Mouse (Mus musculus): ENCODE data around the gene Tbx19. TPM values are rescaled to one million over a fixed set of nuclear protein-coding genes. Genes with fewer than 3 reads are reported as not detected.

Gene Tbx19
- total RNA-seq, 4 experiments from 2014 or later = not detected

DNA sequence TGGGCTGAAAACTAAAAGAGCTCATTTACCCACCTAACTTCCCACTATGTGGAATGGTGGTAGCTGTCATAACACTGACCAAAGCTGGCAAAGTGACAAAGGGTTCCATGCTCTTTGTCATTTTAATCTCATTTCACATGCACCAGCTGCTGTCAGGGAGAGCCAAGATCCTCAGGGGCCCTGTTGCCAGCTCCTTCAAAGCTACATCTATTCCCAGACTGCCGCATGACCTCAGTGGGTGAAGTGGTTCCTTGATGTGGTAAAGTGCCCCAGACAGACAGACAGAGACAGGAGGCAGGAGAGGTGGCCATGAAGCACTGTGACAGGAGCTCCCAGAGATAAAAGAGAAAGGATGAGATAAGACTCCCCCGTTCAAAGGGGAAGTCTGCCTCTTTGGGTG, 49.9 kb downstream of the Tbx19 start:
- no peak for DNase-seq

DNA sequence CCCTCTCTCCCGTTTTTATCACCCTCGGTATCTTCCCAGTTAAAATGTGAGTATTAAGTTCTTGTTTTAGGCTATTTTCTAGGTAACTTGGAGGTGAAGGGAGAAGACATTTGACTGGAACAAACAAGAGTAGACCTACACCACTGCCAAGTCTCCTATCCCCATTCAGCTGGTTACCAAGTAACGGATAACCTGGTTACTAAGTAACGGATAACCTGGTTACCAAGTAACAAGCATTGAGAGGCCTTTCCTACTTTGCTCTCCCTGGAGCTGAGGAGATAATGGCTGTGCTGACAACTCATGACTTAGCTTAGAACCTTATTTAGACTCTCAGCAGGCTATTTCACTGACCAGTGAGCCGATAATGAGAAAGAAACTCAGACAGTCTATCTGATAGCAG, 51.4 kb downstream of the Tbx19 start:
- DNase-seq = no peak

GRCm38 (mm10) chr1:165108477-165108876, 52.1 kb downstream of the Tbx19 start:
- no peak for DNase-seq

DNA sequence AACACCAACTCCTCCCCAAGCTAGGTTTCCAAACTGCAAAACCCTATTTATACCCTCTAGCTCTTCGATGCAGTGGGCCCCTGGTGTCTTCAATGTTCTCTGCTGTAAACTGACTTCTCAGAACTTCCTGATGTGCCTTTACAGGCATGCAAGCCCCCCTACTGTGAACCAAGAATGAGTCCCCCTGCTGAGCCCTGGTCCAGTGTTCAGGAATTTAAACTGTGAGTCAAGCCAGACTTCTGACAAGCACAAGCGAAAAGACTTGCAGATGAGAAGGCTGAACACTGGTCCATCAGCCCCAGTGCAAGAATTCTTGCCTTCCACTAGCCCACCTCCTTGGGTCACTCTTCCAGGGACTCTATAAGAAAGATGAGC, 54.6 kb downstream of the Tbx19 start:
- DNase-seq = no peak

DNA sequence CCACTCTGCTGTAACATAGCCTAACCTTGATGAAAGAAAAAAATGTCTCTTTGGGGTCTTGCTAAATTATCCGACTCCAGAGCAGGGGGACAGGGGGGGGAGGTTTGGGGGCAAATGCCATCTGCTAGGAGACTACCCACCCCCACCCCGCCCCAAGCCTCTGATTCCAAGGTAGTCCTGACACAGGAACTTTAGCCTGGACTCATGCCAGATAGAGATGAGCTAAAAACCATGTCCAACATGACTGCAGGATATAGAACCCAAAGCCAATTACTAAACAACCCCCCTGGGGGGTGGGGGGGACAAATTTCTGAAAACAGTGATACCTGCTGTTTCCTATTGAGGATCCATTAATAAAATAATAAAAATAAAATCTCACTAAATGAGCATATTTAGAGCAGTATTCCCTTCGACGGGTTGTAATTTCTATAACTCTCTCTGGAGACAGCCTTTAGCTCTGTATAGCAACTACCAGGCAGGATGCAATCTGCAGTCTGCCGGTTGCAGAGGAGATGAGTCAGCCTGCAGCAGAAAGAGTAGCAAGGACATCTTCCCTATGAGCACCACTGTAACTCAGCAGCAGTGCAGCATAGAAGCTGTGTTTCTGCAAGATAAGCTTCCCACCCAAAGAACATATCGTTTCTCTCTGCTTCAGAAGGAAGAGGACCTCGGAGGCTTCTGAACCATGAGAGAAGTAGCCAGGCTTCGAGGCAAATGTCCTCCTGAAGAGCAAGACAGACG, 55.1 kb downstream of the Tbx19 start:
- DNase-seq = no peak

DNA sequence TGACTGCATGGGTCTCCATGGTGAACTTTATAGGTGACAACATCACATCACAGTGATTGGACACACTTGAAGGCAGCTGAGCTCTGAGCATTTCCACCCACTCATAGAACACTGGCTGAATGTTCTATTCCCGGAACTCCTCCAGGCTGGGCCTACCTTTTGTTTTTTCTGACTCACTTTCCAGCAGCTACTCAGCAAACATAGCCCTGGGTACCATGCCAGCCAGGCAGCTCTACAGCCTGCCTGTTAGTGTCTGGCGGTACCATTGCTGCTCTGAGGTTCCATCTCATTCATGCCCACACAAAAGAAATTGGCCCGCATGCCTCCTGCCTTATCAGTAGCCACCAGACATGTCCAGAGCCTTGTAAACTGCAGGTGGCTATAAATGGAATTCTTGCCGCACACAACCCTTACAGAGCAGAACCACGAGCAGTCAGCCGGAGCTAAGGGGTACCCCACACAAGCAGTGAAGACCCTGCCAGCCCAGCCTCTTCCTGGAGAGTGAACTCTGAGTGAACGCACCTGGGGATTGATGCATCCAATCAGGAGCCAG, 55.8 kb downstream of the Tbx19 start:
- DNase-seq = no peak

- DNase-seq = no peak
Observed at GRCm38 (mm10) chr1:165099569-165099968, 61.0 kb downstream of the Tbx19 start.

- no peak for DNase-seq
Observed at GRCm38 (mm10) chr1:165094871-165095270, 65.7 kb downstream of the Tbx19 start.

- no peak for DNase-seq
Observed at GRCm38 (mm10) chr1:165091721-165092120, 68.9 kb downstream of the Tbx19 start.

DNA sequence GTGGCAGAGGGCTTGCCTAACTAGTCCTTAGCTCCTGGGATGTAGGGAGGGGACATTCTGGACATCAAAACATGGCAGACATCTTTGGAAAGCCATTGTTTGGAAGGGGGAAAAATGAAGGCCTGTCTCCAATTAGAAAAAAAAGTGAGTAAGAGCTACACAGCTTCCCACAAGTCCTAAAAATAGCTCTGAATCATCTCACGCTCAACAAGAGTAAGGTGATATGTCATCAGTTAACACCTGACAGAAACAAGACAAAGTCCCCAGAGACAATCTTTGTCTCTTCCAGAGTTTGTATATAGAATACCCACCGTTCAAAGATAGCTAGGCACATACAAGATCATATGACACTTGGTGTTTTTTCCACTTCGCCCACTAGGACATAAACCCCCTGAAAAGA, 71.0 kb downstream of the Tbx19 start:
- DNase-seq = no peak

Other genes with a start within 250 kb of the Tbx19 start
- gene Xcl1, start 225.2 kb downstream of the Tbx19 start, total RNA-seq (2022) = 1 to 10 TPM in 2 of 4 experiments, not detected in 2; 1.7 to 2.3 TPM
- gene Sft2d2, start 33.7 kb upstream of the Tbx19 start, total RNA-seq (2022) = 10 to 100 TPM; 36.9 to 45.8 (median 41.3) TPM
- 10 to 100 TPM; 57.9 to 65.5 (median 62.0) TPM for gene Tiprl, start 76.2 kb upstream of the Tbx19 start, total RNA-seq (2022)
- gene Gpr161, start 135.0 kb upstream of the Tbx19 start, total RNA-seq (2022) = 1 to 10 TPM in 3 of 4 experiments, under 1 TPM in 1; 0.92 to 1.3 (median 1.2) TPM

Measured in adrenal gland, adult 8-10 months (tissue).